Mouse (Mus musculus) megakaryocyte, embryonic 14.5 days (primary cell): ENCODE results near the gene Taf1d. TPM values are rescaled to one million over a fixed set of nuclear protein-coding genes. Genes with fewer than 3 reads are reported as not detected.

Source experiments
- H3K27me3 ChIP-seq: replicated peaks from 2 replicates; pipeline ENCODE3; 2012; ENCODE audit warnings: inconsistent platforms
- H3K36me3 ChIP-seq: replicated peaks from 2 replicates; pipeline ENCODE3; 2012; ENCODE audit warnings: low read length, inconsistent platforms, mixed read lengths
- H3K4me1 ChIP-seq: 2 replicates; pipeline ENCODE4 v1.6.1; 2012; ENCODE audit warnings: inconsistent platforms
- H3K4me3 ChIP-seq: replicated peaks from 2 replicates; pipeline ENCODE3; 2012; ENCODE audit warnings: moderate library complexity, mild to moderate bottlenecking, inconsistent platforms
- H3K9me3 ChIP-seq: 2 replicates; pipeline ENCODE4 v1.6.1; 2012; ENCODE audit warnings: inconsistent platforms
- FLI1 ChIP-seq: IDR thresholded peaks from 2 replicates; pipeline ENCODE4 v1.6.1; 2012; ENCODE audit warnings: low read length, inconsistent platforms, mixed read lengths
- GATA1 ChIP-seq: IDR thresholded peaks from 3 replicates; pipeline ENCODE4 v1.6.1; 2012; ENCODE audit warnings: mixed read lengths, low read length, inconsistent platforms, borderline replicate concordance
- polyA plus RNA-seq: library from polyadenylated mRNA; stranded (reverse); fragments of >175 nt; gene quantifications from 2 replicates; pipeline ENCODE4 v1.2.3, GENCODE M21; 2012; ENCODE audit warnings: low replicate concordance; ENCODE audit not compliant: insufficient read depth

The Taf1d gene
- polyA plus RNA-seq, 1 experiment, result 18.8 TPM

DNA sequence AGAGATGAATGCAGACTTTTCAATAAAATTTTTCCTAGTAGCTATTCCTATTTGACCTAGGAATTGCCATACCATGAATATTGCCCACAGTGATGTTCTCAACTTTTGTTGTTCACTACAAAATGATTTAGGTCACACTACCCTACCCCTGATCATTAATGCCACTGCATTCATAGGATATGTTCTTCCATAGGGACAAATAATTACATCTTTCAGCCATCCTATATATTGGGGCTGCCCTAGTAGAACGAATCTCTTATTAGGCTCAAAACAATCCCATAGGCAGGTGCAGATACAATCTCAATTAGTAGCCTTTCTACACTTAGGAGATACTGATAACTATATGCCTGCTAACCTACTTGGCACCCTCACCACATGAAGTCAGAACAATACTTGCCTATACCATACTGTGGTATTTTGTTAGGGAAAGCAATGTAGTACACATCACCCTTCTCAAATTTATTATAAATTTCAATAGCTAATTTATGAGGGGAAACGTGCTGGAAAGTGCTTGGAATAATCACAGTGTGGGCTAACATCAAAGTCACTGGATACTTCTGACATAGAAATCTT, 12.2 kb downstream of the Taf1d start:
- Histone ChIP-seq H3K36me3 (peaks cover 83% of the 10 kb centered on the region), H3K4me1 (peaks cover 12% of the 10 kb centered on the region; the same call in 1 of the 2 replicates), H3K27me3 (no peaks in the 10 kb centered on the region), H3K9me3 (no peaks in the 10 kb centered on the region), H3K4me3 (no peak overlapping the region)
- TF ChIP-seq FLI1, result no peak
- no peak for TF ChIP-seq GATA1

DNA sequence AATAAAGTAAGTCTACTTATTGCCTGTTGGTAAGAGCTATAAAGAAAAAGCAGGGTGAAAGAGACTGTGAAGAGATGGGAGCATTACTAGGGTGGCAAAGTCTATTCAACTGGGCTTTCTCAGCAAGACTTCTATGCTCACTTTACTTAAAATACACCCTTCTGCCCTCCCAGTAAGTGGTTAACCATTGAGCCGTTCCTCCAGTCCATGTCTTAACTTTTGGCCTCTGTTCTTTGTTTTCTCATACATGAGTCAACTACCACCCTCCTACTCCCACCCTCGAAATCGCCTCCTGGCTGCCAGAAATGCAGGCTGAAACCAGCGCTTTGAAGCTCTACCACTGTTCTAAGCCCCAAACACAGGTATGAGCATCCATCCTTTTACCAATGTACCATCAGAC, 31.8 kb downstream of the Taf1d start:
- Histone ChIP-seq H3K4me1 (no peaks in the 10 kb centered on the region), H3K4me3 (no peak overlapping the region), H3K9me3 (no peaks in the 10 kb centered on the region), H3K27me3 (no peaks in the 10 kb centered on the region), H3K36me3 (peaks cover 97% of the 10 kb centered on the region)
- TF ChIP-seq GATA1 (no peak), FLI1 (no peak)

DNA sequence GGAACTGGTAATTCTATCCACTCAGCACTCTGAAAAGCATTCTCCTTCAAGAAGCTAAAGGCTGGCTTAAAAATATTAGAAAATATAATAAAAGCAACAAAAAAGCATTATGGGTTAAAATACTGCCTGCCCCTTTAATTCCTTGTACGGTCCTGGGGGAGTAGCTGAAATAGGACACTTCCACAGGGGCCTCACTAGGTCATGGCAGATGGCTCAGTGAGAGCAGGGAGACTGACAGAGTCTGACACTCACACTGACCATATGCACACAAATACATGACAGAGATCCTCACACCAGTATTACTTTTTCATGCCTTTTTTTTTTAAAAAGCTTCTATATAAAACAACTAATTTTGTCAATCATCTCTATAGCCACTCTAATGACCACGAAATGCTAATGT, 43.9 kb downstream of the Taf1d start:
- Histone ChIP-seq H3K9me3 (no peaks in the 10 kb centered on the region), H3K36me3 (peaks cover 87% of the 10 kb centered on the region), H3K4me3 (no peak overlapping the region), H3K4me1 (no peaks in the 10 kb centered on the region), H3K27me3 (no peaks in the 10 kb centered on the region)
- TF ChIP-seq FLI1, result no peak
- no peak for TF ChIP-seq GATA1

DNA sequence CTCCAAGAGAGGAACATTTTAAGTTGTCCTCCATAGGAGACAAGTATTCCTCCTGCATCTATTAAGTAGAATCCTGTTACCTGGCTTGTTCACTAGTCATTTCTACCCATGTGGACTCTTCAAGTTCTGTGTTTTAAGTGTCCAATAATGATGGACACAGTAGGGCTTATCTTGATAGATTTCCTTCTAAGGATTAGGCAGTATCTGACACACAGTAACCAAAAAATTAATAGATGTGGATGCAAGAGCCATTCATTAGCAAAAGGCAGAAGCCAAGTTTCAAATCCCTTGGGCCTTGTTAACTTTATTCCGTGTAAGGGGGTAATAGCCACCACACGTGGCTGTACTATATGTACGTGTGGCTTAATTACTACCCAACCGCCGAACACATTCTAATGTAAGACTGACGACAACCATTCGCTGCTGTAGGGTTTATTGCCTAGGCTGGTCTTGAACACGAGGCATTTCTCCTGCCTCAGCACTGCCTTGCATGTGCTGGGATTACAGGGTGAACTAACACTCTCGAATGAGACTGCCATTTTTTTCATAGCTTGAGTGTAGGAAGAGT, 51.0 kb downstream of the Taf1d start:
- Histone ChIP-seq H3K27me3 (no peaks in the 10 kb centered on the region), H3K4me3 (peak overlapping the region; percentile 98), H3K36me3 (peaks cover 21% of the 10 kb centered on the region), H3K9me3 (peaks cover 7% of the 10 kb centered on the region; the same call in 1 of the 2 replicates), H3K4me1 (peaks cover 19% of the 10 kb centered on the region)
- TF ChIP-seq FLI1 (no peak), GATA1 (no peak)

DNA sequence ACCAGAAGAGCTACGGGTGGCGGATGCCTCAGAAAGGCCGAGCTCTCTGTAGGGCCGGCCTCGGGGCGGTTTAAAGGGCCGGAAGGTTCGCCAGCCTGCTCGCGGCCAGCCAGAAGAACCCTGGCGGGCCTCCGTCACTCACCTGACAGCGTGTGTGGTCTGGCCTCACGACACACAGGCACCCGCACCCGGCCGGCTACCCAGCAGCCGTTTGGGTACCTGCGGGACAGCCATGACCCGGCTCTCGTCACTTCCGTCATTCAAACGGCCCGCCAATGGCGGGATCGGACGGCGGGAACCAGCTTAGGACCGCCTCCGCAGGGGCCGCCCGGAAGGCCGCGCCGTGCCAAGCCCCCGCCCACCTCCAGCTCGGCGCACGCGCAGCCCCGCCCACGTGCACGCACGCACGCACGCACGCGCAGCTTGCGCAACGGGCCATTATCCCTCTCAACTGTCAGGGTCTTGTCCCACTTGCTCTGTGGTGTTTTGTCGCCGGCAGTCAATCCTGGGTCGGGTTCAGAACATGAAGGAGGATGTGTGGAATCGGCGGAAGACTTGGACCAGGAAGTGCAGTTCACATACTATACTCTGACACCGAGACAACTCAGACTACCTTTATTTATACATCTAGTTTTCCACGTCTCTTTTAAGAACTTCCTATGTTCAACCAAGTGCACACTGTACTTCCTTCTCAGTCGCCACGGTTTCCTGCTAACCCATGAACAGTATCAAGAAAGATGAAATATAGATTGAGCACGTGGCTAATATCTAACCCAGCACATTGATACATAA, 51.7 kb downstream of the Taf1d start, which contains the start of gene Cep295:
TSS of gene Cep295 (minus strand) at position 305 of the 792 bp plus-strand sequence.
- Histone ChIP-seq H3K36me3 (peaks cover 15% of the 10 kb centered on the region), H3K9me3 (peaks cover 7% of the 10 kb centered on the region; the same call in 1 of the 2 replicates), H3K4me1 (peaks cover 19% of the 10 kb centered on the region), H3K27me3 (no peaks in the 10 kb centered on the region), H3K4me3 (peak within 1 kb of the TSS; percentile 98)
- TF ChIP-seq FLI1 (no peak; the same call in 1 of the 2 replicates), GATA1 (no peak)

DNA sequence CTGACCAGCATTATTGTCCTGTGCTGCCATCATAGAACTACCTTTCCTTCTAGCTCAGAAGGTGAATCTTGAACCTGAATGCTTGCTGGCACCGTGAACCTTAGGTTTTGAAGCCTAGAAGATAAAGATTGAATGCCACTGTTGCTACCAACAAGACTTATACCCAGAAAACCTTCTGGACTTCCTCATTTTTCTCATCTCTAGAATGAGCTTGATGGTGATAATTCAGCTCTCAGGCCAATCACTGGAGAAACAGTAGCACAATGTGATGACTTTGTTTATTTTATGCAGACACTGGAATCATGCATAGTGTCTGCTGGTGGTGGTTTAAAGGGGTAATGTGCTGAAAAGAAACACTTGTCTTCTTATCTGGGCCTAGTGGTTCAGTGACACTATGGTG, 58.8 kb downstream of the Taf1d start:
- H3K9me3 ChIP-seq, result peaks cover 27% of the 10 kb centered on the region
- no peak for TF ChIP-seq FLI1
- TF ChIP-seq GATA1, result no peak
- no peak overlapping the region for H3K4me3 ChIP-seq
- peaks cover 1% of the 10 kb centered on the region for H3K27me3 ChIP-seq
- H3K36me3 ChIP-seq, result no peaks in the 10 kb centered on the region
- peaks cover 3% of the 10 kb centered on the region; the same call in 1 of the 2 replicates for H3K4me1 ChIP-seq

DNA sequence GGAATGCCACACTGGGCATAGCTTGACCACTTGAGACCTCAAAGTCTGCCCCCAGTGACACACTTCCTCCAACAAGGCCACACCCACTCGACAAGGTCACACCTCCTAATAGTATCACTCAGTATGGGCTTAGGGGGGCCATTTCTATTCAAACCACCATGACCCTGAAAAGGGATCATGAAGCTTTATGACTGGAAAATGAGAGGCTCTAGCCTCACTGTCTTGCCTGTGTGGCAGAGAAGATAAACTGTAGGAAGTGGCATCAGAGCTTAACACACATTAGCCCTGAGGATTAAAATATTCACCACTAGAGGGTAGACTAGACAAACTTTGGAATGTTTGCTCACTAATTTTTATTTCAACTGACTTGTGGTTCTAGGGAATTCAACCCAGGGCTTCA, 59.8 kb downstream of the Taf1d start:
- peaks cover 23% of the 10 kb centered on the region for H3K9me3 ChIP-seq
- peaks cover 1% of the 10 kb centered on the region for H3K27me3 ChIP-seq
- H3K4me3 ChIP-seq, result no peak overlapping the region
- H3K36me3 ChIP-seq, result no peaks in the 10 kb centered on the region
- TF ChIP-seq GATA1 (no peak), FLI1 (no peak)
- H3K4me1 ChIP-seq, result peaks cover 3% of the 10 kb centered on the region; the same call in 1 of the 2 replicates

DNA sequence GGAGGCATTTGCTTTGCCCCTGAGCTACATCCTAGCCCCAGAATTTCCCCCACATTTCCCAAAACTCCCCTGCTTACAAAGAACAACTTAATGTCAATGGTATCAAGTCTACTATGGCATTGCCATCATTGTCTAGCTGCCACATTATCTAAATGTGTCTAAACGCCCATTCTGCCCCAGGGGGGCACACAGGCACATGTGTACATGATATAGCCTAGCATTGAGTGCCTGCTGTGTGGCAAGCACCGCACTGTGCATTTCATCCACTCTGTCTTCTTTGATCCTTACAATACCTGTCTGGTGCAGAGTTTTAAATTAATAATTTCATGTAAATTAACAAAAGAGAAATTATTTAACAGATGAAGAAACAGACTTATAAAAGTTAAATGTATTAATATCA, 60.2 kb downstream of the Taf1d start:
- peaks cover 3% of the 10 kb centered on the region; the same call in 1 of the 2 replicates for H3K4me1 ChIP-seq
- H3K27me3 ChIP-seq, result peaks cover 1% of the 10 kb centered on the region
- TF ChIP-seq GATA1 (no peak), FLI1 (no peak)
- H3K4me3 ChIP-seq, result no peak overlapping the region
- peaks cover 20% of the 10 kb centered on the region for H3K9me3 ChIP-seq
- H3K36me3 ChIP-seq, result no peaks in the 10 kb centered on the region

Other genes with a start within 250 kb of the Taf1d start
- gene Hephl1, start 194.1 kb upstream of the Taf1d start, polyA plus RNA-seq, result not detected in 2 replicates
- not detected in 2 replicates for gene Vstm5, start 67.2 kb upstream of the Taf1d start, polyA plus RNA-seq
- 1.0 and 7.6 TPM in 2 replicates for gene Med17, start 26.3 kb upstream of the Taf1d start, polyA plus RNA-seq
- 1.9 and 5.2 TPM in 2 replicates for gene 4931406C07Rik, start 234 bp downstream of the Taf1d start, polyA plus RNA-seq
- gene Cep295, start 51.6 kb downstream of the Taf1d start, polyA plus RNA-seq, result 1.3 TPM in 1 of 2 replicates, not detected in the other
- gene Smco4, start 187.2 kb downstream of the Taf1d start, polyA plus RNA-seq, result 7.0 and 12.3 TPM in 2 replicates